Mouse (Mus musculus): ENCODE data around the gene Afg3l1. TPM values are rescaled to one million over a fixed set of nuclear protein-coding genes. Genes with fewer than 3 reads are reported as not detected.

Afg3l1 gene
- polyA plus RNA-seq, 1 experiment = 20.4 TPM

- Histone ChIP-seq H3K4me3 (ENCODE audit: insufficient read depth, low read length) (no peak overlapping the region), H3K27ac (ENCODE audit: insufficient read depth, low read length) (no peak overlapping the region), H3K4me1 (ENCODE audit: control insufficient read depth, insufficient read depth, low read length) (no peaks in the 10 kb centered on the region)
- TF ChIP-seq POLR2A (IDR thresholded peaks at IDR 0.05; ENCODE audit: extremely low read depth, insufficient read depth, low read length) (no peak), CTCF (IDR thresholded peaks at IDR 0.05; ENCODE audit: extremely low read depth, insufficient read depth, low read length) (no peak)
Observed at GRCm38 (mm10) chr8:123491280-123492075, 13.8 kb downstream of the Afg3l1 start.

- no peak overlapping the region for H3K4me3 ChIP-seq (ENCODE audit: insufficient read depth, low read length)
- H3K27ac ChIP-seq (ENCODE audit: insufficient read depth, low read length) = no peak overlapping the region
- no peak for TF ChIP-seq CTCF (IDR thresholded peaks at IDR 0.05; ENCODE audit: extremely low read depth, insufficient read depth, low read length)
- TF ChIP-seq POLR2A (IDR thresholded peaks at IDR 0.05; ENCODE audit: extremely low read depth, insufficient read depth, low read length) = no peak
- H3K4me1 ChIP-seq (ENCODE audit: control insufficient read depth, insufficient read depth, low read length) = no peaks in the 10 kb centered on the region
Observed at GRCm38 (mm10) chr8:123492898-123493297, 15.2 kb downstream of the Afg3l1 start.

GRCm38 (mm10) chr8:123497699-123498098 lies 20.0 kb downstream of the Afg3l1 start:
- TF ChIP-seq CTCF (IDR thresholded peaks at IDR 0.05; ENCODE audit: extremely low read depth, insufficient read depth, low read length) (no peak), POLR2A (IDR thresholded peaks at IDR 0.05; ENCODE audit: extremely low read depth, insufficient read depth, low read length) (no peak)
- no peak overlapping the region for H3K27ac ChIP-seq (ENCODE audit: insufficient read depth, low read length)

DNA sequence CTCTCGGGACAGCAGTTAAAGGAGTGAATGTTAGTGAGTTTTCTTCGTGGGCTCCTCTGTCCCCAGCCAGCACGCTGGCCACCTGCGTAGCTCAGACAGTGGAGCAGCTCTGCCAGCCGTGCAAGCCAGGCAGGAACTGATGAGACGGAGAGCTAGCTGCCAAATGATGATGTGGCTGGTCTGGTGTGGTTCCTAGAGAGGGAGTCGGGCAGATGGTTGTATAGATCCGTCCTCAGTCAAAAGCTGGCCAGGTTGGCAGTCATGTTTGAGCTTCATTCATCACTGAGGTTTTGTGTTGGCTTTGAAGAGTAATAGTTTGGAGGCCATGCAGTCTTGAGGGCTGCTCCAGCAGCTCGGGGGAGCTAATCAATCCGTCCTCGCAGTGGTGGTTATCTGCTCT lies 21.3 kb downstream of the Afg3l1 start:
- H3K27ac ChIP-seq (ENCODE audit: insufficient read depth, low read length) = no peak overlapping the region
- no peak overlapping the region for H3K4me3 ChIP-seq (ENCODE audit: insufficient read depth, low read length)
- H3K4me1 ChIP-seq (ENCODE audit: control insufficient read depth, insufficient read depth, low read length) = no peaks in the 10 kb centered on the region
- TF ChIP-seq CTCF (IDR thresholded peaks at IDR 0.05; ENCODE audit: extremely low read depth, insufficient read depth, low read length) = no peak
- no peak for TF ChIP-seq POLR2A (IDR thresholded peaks at IDR 0.05; ENCODE audit: extremely low read depth, insufficient read depth, low read length)

More at GRCm38 (mm10) chr8:123497699-123498098, 20.0 kb downstream of the Afg3l1 start:
- H3K4me3 ChIP-seq (ENCODE audit: insufficient read depth, low read length) = no peak overlapping the region
- no peaks in the 10 kb centered on the region for H3K4me1 ChIP-seq (ENCODE audit: control insufficient read depth, insufficient read depth, low read length)

- Histone ChIP-seq H3K4me3 (ENCODE audit: insufficient read depth, low read length) (no peak overlapping the region), H3K27ac (ENCODE audit: insufficient read depth, low read length) (no peak overlapping the region), H3K4me1 (ENCODE audit: control insufficient read depth, insufficient read depth, low read length) (no peaks in the 10 kb centered on the region)
- TF ChIP-seq POLR2A (IDR thresholded peaks at IDR 0.05; ENCODE audit: extremely low read depth, insufficient read depth, low read length) = no peak
- no peak for TF ChIP-seq CTCF (IDR thresholded peaks at IDR 0.05; ENCODE audit: extremely low read depth, insufficient read depth, low read length)
Observed at GRCm38 (mm10) chr8:123499556-123499955, 21.9 kb downstream of the Afg3l1 start.

GRCm38 (mm10) chr8:123502192-123502591 lies 24.5 kb downstream of the Afg3l1 start:
- H3K4me3 ChIP-seq (ENCODE audit: insufficient read depth, low read length) = no peak overlapping the region
- no peaks in the 10 kb centered on the region for H3K4me1 ChIP-seq (ENCODE audit: control insufficient read depth, insufficient read depth, low read length)
- no peak overlapping the region for H3K27ac ChIP-seq (ENCODE audit: insufficient read depth, low read length)
- no peak for TF ChIP-seq CTCF (IDR thresholded peaks at IDR 0.05; ENCODE audit: extremely low read depth, insufficient read depth, low read length)
- no peak for TF ChIP-seq POLR2A (IDR thresholded peaks at IDR 0.05; ENCODE audit: extremely low read depth, insufficient read depth, low read length)

- H3K27ac ChIP-seq (ENCODE audit: insufficient read depth, low read length) = no peak overlapping the region
- TF ChIP-seq CTCF (IDR thresholded peaks at IDR 0.05; ENCODE audit: extremely low read depth, insufficient read depth, low read length) (no peak), POLR2A (IDR thresholded peaks at IDR 0.05; ENCODE audit: extremely low read depth, insufficient read depth, low read length) (no peak)
- H3K4me3 ChIP-seq (ENCODE audit: insufficient read depth, low read length) = no peak overlapping the region
- no peaks in the 10 kb centered on the region for H3K4me1 ChIP-seq (ENCODE audit: control insufficient read depth, insufficient read depth, low read length)
Observed at GRCm38 (mm10) chr8:123503801-123504467, 26.2 kb downstream of the Afg3l1 start.

DNA sequence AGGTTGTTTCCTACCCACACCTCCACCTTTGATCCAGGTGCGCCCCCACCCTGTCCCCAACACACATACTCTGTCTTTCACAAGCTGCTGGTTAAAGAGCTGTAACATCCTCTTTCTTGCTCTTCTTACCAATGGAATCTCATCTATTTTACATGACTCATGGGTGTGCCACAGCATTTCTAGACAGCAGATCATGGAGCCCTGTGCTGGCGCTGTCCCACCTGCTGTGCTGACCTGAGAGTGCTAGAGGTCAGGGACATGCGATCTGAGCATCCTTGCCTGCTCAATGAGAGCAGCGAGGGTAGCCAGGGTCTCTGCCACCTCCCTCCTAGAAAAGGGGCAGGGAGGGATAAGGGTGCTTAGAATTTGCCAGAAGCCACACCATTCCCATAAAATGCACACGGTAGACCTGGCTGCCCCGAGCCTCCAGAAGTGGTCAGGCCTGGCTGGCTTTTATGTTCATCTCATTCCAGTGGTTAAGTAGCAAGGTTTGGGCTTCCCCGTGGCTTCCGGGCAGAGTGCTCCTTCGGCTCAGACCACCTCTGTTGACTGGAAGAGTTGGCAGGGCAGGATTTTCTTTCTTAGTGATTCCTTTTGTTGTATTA lies 27.0 kb downstream of the Afg3l1 start:
- Histone ChIP-seq H3K4me3 (ENCODE audit: insufficient read depth, low read length) (no peak overlapping the region), H3K27ac (ENCODE audit: insufficient read depth, low read length) (no peak overlapping the region)
- TF ChIP-seq POLR2A (IDR thresholded peaks at IDR 0.05; ENCODE audit: extremely low read depth, insufficient read depth, low read length) (no peak), CTCF (IDR thresholded peaks at IDR 0.05; ENCODE audit: extremely low read depth, insufficient read depth, low read length) (no peak)

GRCm38 (mm10) chr8:123505267-123505666 lies 27.6 kb downstream of the Afg3l1 start:
- H3K4me1 ChIP-seq (ENCODE audit: control insufficient read depth, insufficient read depth, low read length) = no peaks in the 10 kb centered on the region
- no peak overlapping the region for H3K4me3 ChIP-seq (ENCODE audit: insufficient read depth, low read length)
- TF ChIP-seq CTCF (IDR thresholded peaks at IDR 0.05; ENCODE audit: extremely low read depth, insufficient read depth, low read length) = no peak
- TF ChIP-seq POLR2A (IDR thresholded peaks at IDR 0.05; ENCODE audit: extremely low read depth, insufficient read depth, low read length) = no peak
- no peak overlapping the region for H3K27ac ChIP-seq (ENCODE audit: insufficient read depth, low read length)

More for the DNA sequence above, 27.0 kb downstream of the Afg3l1 start:
- no peaks in the 10 kb centered on the region for H3K4me1 ChIP-seq (ENCODE audit: control insufficient read depth, insufficient read depth, low read length)
